Mouse (Mus musculus) lung, embryonic 15.5 days (tissue): ENCODE measurements around the gene Reg3a. TPM values are rescaled to one million over a fixed set of nuclear protein-coding genes. Genes with fewer than 3 reads are reported as not detected.

Source experiments
- polyA plus RNA-seq: library from polyadenylated mRNA; unstranded; fragments of >200 nt; fragmentation: Nextera tagmentation; extraction: Ambion mirVana; gene quantifications from 2 replicates; pipeline ENCODE4 v1.2.1, GENCODE M21; 2015

Reg3a gene
- polyA plus RNA-seq, 1 experiment from 2014 or later = not detected

Other genes starting within 250 kb of the Reg3a start
- not detected in 2 replicates for gene Reg3b, start 10.1 kb upstream of the Reg3a start, polyA plus RNA-seq
- gene Reg3d, start 1.8 kb upstream of the Reg3a start, polyA plus RNA-seq = not detected in 2 replicates
- gene Reg2, start 14.9 kb downstream of the Reg3a start, polyA plus RNA-seq = not detected in 2 replicates
- gene Reg1, start 42.0 kb downstream of the Reg3a start, polyA plus RNA-seq = 0.29 TPM in 1 of 2 replicates, not detected in the other
- 6.8 and 12.0 TPM in 2 replicates for gene Reg3g, start 88.2 kb downstream of the Reg3a start, polyA plus RNA-seq